Mouse (Mus musculus): ENCODE measurements around the gene Mixl1. TPM values are rescaled to one million over a fixed set of nuclear protein-coding genes. Genes with fewer than 3 reads are reported as not detected.

Gene Mixl1
- polyA plus RNA-seq (2012; rRNA removed), result not detected in 2 replicates

DNA sequence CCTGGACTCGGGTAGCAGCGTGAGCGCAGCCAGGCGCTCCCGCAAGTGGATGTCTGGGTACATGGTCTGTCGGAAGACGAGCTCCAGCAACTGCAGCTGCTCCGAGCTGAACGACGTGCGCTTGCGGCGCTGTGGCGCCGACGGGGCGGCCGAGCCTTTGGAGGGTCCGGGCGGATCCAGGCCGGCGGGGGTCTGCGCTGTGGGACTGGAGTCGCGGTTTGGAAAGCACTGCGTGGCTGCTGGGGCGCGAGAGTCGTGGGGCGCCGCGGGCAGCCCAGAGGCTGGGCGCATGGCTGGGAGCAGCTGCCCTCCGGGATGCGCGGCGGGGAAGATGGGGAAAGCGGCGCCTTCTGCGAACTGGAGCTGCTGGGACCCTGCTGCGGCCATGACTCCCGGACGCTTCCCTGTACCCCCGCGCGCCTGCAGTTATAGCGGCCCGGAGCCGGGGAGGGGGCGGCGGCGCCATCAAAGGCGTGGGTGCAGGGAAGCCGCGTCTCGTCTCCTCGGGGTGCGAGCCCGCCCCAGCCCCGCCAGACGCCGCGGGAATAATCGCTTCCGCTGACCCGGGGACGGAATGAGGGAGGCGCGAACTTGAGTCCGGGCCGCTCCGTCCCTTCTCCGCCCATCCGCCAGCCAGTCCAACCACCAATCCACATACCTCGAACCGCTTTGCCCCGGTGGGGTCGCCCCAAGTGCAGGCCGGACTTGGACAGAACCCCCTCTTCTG, at the start of gene Mixl1:
TSS of gene Mixl1 (minus strand) at position 409 of the 727 bp plus-strand sequence.
- 2% methylated on average over 76 of the region's 79 CpGs for WGBS
- no peak for DNase-seq (ENCODE audit: low read depth, low spot score)

DNA sequence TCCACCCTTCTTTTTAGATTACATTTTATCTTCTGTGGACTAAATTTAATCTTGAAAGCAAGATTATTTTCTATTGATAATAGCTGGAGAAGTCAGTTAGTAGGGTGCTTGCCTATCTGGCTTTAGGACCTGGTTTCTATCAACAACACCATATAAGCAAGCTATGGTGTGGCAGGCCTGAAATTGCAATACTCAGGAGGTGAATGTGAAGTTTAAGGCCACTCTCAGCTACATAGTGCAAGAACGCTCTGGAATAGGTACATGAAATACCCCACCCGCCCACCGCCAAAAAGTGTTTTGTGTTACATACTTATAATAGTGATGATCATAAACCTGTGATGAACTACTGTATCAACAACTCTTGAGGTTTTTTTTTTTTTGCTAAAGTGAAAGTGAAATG, 32.4 kb upstream of the Mixl1 start:
- no peak for DNase-seq (ENCODE audit: low read depth, low spot score)
- whole genome bisulfite sequencing, result 34% methylated on average over 3 of the region's 3 CpGs

DNA sequence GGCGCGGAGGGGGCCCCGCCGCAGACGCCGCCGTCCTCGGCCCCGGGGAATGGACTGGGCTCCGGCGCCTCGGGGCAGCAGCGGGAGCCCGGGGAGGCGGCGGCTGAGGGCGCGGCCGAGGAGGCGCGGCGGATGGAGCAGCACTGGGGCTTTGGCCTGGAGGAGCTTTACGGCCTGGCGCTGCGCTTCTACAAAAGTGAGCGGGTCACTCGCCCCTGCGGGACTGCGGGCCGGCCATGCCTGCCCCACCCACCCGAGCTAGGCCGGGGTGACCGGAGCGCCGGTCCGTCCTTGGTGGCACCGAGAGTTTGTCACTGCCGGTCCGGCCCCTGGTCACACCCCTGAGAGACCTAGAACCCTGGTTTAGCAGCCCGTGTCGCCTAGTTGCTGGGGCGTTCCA, 29.3 kb upstream of the Mixl1 start:
- no peak for DNase-seq (ENCODE audit: low read depth, low spot score)
- WGBS, result under 1% methylated on average over 42 of the region's 42 CpGs

DNA sequence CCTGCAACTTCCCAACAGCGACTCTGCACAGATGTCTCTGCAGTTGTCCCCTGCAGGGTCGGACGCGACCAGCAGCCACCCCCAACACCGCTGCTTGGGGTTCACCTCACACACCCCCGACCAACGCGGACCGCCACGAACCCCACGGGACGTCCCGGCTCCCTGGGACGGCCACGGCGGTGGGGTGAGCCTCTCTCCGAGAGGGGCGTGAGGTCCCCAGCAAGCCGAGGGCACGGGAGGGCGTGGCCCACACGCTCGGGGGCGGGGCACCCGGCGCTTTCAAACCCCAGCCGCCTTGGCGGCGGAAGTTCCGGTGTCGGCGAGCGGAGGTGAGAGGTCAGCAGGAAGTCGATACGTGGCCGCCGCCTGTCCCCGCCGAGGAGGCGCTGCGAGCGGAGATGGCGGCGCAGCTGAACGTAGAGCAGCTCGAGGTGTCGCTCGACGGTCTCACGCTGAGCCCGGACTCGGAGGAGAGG, 28.9 kb upstream of the Mixl1 start, which contains the start of gene Acbd3:
TSS of gene Acbd3 (plus strand) at position 340 of the 476 bp plus-strand sequence.
- under 1% methylated on average over 52 of the region's 52 CpGs for WGBS
- peak; percentile 70 for DNase-seq (ENCODE audit: low read depth, low spot score)

DNA sequence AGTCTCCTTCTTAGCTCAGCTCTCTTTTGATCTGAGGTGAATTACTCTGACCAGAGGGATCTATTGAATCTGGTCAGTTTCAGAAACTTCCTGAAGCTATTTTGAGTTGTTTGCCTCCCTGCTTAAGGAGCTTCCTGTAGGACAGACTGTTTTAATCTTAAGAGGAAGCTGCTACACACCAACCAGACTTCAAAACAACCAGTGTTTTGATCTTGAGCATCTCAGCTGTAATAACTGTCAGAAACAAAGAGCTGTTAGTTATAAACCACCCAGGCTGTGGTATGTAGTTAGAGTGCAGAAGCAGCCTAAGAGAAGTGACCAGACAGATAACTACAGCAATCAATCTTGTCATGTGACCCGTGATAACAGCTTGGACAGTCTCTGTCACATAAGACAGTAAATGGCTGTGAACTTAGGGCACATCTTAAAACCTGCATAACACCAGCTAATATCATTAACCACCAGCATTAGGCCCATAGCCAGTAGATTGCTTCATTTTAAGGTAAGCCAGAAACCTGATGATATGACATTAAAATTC, 26.9 kb upstream of the Mixl1 start:
- DNase-seq (ENCODE audit: low read depth, low spot score), result no peak
- WGBS, result 54% methylated on average over 1 of the region's 1 CpGs

DNA sequence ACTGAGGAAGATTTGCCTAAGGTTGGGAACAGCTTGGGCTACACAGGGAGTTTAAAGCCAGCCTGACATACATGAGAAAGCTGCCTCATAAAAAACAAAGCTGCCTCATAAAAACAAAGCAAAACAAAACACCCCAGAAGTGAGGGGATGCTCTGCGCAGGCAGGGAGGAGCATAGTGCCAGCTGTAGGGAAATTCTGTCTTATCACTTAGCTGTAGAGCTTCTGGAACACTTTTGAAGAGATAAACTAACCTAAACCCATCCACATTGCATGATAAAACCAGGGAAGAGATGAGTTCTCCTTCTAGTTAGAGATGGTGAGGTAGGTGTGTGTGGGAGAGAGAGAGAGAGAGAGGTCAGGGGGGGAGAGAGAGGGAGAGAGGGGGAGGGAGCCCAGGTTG, 25.8 kb upstream of the Mixl1 start:
- DNase-seq (ENCODE audit: low read depth, low spot score), result no peak
- 52% methylated on average over 1 of the region's 1 CpGs for WGBS

DNA sequence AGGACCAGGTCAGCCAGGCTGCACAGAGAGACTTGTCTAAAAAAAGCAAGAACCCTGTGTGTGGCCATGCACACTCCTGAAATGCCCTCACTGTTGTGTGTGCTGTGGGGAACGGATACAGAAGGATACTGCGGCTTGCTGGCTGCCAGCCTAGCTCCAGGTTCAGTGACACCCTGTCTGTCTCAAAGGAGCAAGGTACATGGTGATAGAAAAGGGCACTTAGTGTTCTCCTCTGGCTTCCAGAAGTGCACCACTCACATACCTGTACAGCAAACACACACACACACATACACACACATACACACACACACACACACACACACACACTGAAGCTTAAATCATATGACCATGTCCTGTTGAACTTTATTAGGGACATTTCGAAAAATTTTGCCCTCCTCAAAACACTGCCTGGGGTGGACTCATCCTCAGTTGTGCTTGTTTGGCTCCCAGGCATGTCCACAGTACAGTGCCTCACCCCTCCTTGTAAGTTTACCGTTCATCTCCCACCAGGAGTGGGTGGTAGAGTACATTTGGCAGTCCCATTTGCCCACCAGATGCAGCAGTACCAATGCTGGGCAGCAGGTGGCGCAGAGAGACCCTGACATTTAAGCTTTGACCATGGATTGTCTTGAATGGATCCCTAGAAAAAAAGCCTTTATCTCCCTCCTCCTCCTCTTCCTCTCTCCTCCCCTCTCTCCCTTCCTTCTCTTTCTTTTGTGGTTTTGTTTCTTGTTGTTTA, 23.3 kb upstream of the Mixl1 start:
- WGBS, result 31% methylated on average over 5 of the region's 5 CpGs
- no peak for DNase-seq (ENCODE audit: low read depth, low spot score)

DNA sequence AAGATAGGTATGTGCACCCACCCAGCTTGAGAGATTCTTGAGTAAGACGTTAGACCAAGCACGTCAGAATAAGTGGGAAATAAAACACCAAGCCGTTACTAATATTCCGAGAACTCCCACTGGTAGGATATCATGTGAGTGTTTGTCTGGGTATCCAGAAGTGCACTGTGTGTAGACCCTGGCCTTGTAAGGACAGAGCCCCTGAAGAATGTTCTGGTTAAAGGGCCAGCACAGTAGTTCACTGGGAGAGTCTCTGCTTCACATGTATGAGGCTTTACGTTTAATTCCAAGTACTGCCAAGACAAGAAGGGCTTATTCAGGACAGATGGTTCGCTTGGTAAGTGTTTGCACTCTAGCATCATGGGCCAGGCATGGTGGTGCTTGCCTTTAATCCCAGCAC, 22.6 kb upstream of the Mixl1 start:
- no peak for DNase-seq (ENCODE audit: low read depth, low spot score)
- WGBS, result 92% methylated on average over 6 of the region's 6 CpGs

DNA sequence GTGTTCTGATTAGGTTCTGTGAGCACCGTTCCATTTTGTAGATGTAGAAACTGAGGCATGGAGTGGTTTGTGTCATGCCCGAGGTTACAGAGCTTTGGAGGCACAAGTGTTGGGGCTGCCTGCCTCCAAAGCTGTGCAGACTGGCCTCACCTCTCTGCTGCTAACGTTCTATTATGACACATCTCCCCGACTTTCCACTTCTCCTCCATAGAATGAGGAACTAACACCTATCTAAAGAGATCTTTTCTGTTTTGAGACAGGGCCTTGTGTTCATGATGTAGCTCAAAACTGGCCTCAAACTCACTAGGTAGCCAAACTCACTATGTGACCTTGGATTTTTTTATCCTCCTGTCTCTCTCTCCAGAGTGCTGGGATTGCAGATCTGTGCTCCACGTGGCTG, 21.9 kb upstream of the Mixl1 start:
- WGBS, result 79% methylated on average over 5 of the region's 5 CpGs
- no peak for DNase-seq (ENCODE audit: low read depth, low spot score)

DNA sequence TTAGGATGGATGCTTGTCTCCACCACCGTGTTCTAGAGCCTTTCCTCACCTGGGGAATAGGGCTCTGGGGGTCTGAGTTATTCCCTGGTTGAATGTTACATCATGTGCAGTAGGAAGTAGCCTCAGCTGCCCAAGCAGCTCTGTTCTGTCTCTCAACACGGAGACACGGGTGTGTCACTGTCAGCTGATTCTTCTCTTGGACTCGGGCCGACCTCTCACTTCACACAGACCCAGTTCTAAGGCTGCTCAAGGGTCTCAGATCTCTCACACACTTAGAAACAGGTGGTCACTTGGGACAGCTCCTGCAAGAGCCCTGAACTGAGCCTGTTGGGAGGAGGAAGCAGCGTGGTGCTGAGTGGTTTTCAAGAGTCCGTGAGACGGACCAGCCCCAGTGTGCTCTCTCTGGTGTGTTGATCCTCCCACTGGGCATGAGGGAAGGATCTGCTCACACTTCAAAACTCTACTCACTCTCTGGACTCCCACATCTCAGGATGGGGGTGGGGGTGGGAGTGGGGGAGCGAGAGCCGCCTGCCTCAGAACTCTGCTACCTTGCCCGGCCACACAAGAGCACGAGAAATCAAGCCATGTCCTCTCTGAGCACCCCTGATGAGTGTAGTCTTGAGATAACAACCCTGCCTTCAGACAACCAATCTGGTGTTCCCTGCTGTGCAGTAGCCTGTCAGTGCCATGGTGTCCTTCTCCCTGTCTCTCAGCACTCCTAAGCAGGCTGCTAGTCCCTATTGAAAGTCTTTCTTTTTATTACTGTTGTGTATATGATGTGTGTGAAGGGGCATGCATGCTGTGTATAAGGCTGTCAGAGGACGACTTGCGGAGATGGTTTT, 12.3 kb upstream of the Mixl1 start:
- 69% methylated on average over 14 of the region's 14 CpGs for WGBS
- DNase-seq (ENCODE audit: low read depth, low spot score), result no peak

DNA sequence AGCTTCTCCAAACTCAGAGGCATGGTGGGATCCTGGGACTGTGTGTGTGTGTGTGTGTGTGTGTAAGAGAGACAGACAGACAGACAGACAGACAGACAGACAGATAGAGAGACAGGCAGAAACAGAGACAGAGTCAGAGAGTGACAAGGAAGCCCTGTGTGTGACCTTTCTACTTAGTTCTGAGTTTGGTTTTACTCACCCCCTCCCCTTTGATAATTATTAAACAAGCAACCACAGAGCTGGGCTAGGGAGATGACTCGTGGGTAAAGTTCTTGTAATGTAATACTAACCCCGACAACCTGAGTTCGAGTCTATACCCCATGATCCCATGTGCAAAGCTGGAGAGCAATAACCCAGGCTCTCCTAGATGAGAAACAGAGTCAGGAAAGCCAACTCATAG, 11.0 kb upstream of the Mixl1 start:
- WGBS, result 39% methylated on average over 3 of the region's 3 CpGs
- DNase-seq (ENCODE audit: low read depth, low spot score), result no peak

DNA sequence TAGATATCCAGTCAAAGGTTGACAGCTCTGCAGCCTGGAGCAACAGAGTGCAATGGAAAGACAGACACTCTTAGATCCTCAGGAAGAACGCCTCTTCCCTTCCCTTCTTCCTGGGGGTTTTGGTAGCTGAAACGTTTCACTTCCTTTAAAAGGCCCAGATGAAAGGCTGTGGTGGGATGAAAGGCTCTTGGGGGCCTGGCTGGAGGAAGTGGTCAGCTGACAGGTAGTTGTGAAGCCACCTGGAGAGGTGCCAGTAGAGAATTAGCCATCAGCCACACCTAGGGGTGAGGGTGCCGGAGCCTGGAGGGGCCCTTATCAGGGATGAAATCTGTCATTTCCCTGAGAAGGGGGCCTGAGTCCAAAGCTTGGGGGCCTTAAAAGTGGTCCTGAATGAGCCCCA, 10.5 kb upstream of the Mixl1 start:
- DNase-seq (ENCODE audit: low read depth, low spot score), result no peak
- WGBS, result 38% methylated on average over 3 of the region's 3 CpGs

DNA sequence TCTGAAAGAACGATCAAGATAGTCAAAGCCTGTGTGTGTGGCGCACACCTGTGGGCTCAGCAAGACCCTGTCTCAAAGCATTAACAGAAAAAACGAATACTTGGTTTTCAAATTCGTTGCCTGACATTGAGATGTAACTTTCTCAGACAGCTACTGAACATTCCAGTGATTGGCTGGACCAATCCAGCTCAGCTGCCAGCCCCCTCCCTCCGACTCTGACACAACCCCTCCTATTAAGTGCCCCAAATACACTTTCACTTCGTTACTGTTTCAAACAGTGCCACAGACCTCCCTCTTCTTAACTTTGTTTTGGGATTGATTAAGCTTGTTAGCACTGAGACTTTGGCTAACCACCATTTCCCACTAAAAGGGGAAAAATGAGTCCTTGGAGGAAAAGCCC, 6.6 kb upstream of the Mixl1 start:
- 50% methylated on average over 6 of the region's 6 CpGs for WGBS
- no peak for DNase-seq (ENCODE audit: low read depth, low spot score)

DNA sequence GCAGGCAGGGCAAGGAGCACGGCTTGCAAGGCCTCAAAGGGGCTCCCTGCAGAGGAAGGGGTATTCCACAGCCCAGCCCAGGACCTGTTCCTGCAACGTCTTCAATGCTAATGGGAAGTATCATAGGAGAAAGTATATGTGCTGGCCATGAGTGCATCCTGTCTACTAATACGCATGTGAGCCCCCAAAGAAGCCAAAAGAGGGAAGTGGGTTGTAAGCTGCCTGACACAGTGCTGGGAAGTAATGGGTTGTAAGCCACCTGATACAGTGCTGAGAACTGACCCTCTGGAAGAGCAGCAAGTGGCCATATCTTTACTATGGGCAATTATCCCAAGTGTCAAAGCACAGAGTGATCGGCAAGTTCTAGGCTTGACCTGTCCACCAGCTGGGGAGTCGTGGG, 1.2 kb upstream of the Mixl1 start:
- DNase-seq (ENCODE audit: low read depth, low spot score), result no peak
- WGBS, result 74% methylated on average over 5 of the region's 5 CpGs

DNA sequence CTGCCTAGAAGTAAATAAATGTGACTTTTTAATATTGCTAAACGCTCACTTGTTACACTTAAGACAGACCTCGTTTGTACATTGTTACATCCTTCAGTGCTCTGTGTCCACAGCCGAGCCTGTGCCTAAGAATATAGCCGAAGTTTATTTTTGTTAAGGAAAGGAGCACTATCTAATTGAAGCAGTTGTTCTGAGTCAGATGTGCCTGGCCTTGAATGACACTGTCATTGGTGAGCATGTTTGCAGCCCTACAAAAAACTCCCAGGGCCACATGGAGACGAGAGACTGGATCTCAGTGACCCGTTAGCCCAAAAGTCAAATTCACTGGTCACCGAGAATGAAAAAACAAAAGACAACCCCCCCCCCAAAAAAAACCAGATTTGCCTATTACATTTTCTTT, 5.5 kb downstream of the Mixl1 start:
- 89% methylated on average over 7 of the region's 7 CpGs for WGBS

More for the DNA sequence above, 5.5 kb downstream of the Mixl1 start:
- DNase-seq (ENCODE audit: low read depth, low spot score), result no peak

Other genes with a start within 250 kb of the Mixl1 start
- 6.3 and 7.5 TPM in 2 replicates for gene Stum, start 213.5 kb downstream of the Mixl1 start, polyA plus RNA-seq (2012; rRNA removed)
- 17.2 and 18.9 TPM in 2 replicates for gene Parp1, start 128.1 kb downstream of the Mixl1 start, polyA plus RNA-seq (2012; rRNA removed)
- 5.8 and 6.4 TPM in 2 replicates for gene Lin9, start 55.9 kb downstream of the Mixl1 start, polyA plus RNA-seq (2012; rRNA removed)
- 12.0 and 14.6 TPM in 2 replicates for gene Acbd3, start 29.0 kb upstream of the Mixl1 start, polyA plus RNA-seq (2012; rRNA removed)
- gene H3f3a, start 116.9 kb upstream of the Mixl1 start, polyA plus RNA-seq (2012; rRNA removed), result 392 and 459 TPM in 2 replicates
- gene Sde2, start 154.1 kb upstream of the Mixl1 start, polyA plus RNA-seq (2012; rRNA removed), result 6.5 and 7.3 TPM in 2 replicates
- gene Lefty2, start 196.1 kb upstream of the Mixl1 start, polyA plus RNA-seq (2012; rRNA removed), result not detected in 2 replicates
- gene Pycr2, start 207.3 kb upstream of the Mixl1 start, polyA plus RNA-seq (2012; rRNA removed), result 31.1 and 35.0 TPM in 2 replicates
- gene Lefty1, start 238.0 kb upstream of the Mixl1 start, polyA plus RNA-seq (2012; rRNA removed), result 4.6 and 7.0 TPM in 2 replicates
- 35.5 and 36.9 TPM in 2 replicates for gene Tmem63a, start 245.3 kb upstream of the Mixl1 start, polyA plus RNA-seq (2012; rRNA removed)